Mouse (Mus musculus) heart, adult 2 months (tissue): ENCODE data around the gene Dtx1.
A peak's percentile ranks its signal among the peaks of the same experiment; 100 is the strongest.

ENCODE experiments used
- CTCF ChIP-seq: fragments of 200-600 bp; IDR thresholded peaks from 2 replicates; pipeline ENCODE4 v1.8.1; 2022; ENCODE audit warnings: antibody characterized with exemption, mild to moderate bottlenecking, moderate library complexity
- POLR2A ChIP-seq: fragments of 200-500 bp; IDR thresholded peaks from 2 replicates; pipeline ENCODE4 v1.6.1; 2011; ENCODE audit warnings: mild to moderate bottlenecking, low read depth, low read length, control low read depth; ENCODE audit not compliant: insufficient read depth

DNA sequence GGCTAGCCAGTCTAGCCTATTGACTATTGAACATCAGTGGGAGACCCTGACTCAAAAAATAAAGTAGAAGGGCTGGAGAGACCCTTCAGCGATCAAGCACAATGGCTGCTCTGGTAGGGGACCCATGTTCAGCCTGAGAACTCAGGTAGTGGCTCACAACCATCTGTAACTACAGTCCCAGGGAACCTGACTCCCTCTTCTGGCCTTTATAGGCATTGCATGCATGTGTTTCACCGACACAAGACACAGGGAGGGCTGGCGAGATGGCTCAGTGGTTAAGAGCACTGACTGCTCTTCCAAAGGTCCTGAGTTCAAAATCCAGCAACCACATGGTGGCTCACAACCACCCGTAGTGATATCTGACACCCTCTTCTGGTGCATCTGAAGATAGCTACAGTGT, 30.4 kb upstream of the Dtx1 start:
- TF ChIP-seq CTCF (peak; percentile 71), POLR2A (no peak)
